Mouse (Mus musculus) intestine, embryonic 15.5 days (tissue): ENCODE measurements around the gene Eef1b2. TPM values are rescaled to one million over a fixed set of nuclear protein-coding genes. Genes with fewer than 3 reads are reported as not detected.

Source experiments
- ATAC-seq: fragments of 200-750 bp; cut with Nextera tagmentation; 2 replicates; pipeline ENCODE4 v1.8.0; 2017; ENCODE audit warnings: moderate TSS enrichment, moderate library complexity
- H3K27ac ChIP-seq: fragments of 300-500 bp; sonication (generic); 2 replicates; pipeline ENCODE4 v1.5.1; 2015; ENCODE audit warnings: mild to moderate bottlenecking, inconsistent platforms
- H3K27me3 ChIP-seq: fragments of 300-500 bp; sonication (generic); replicated peaks from 2 replicates; pipeline ENCODE4 v1.6.1; 2015; ENCODE audit warnings: inconsistent platforms
- H3K36me3 ChIP-seq: fragments of 300-500 bp; sonication (generic); 2 replicates; pipeline ENCODE4 v1.6.1; 2015; ENCODE audit warnings: inconsistent platforms
- H3K4me1 ChIP-seq: fragments of 300-500 bp; sonication (generic); replicated peaks from 2 replicates; pipeline ENCODE4 v1.6.1; 2015; ENCODE audit warnings: inconsistent platforms
- H3K4me2 ChIP-seq: fragments of 300-500 bp; sonication (generic); replicated peaks from 2 replicates; pipeline ENCODE4 v1.6.1; 2015; ENCODE audit warnings: mild to moderate bottlenecking, inconsistent platforms
- H3K4me3 ChIP-seq: fragments of 300-500 bp; sonication (generic); replicated peaks from 2 replicates; pipeline ENCODE4 v1.5.1; 2015; ENCODE audit warnings: inconsistent platforms
- H3K9ac ChIP-seq: fragments of 300-500 bp; sonication (generic); 2 replicates; pipeline ENCODE4 v1.6.1; 2015; ENCODE audit warnings: inconsistent platforms
- H3K9me3 ChIP-seq: fragments of 300-500 bp; sonication (generic); 2 replicates; pipeline ENCODE4 v1.6.1; 2016; ENCODE audit warnings: inconsistent platforms
- WGBS: fragments of 180-500 bp; shearing (Covaris S2); methylation state at CpG from one replicate; pipeline ENCODE4 v1.1.7; 2015; 5-methylcytosine and 5-hydroxymethylcytosine counted together
- polyA plus RNA-seq: library from polyadenylated mRNA; unstranded; fragments of >200 nt; fragmentation: Nextera tagmentation; extraction: Ambion mirVana; gene quantifications from 2 replicates; pipeline ENCODE4 v1.2.1, GENCODE M21; 2015

Gene Eef1b2
- polyA plus RNA-seq, 1 experiment from 2014 or later, result 545 TPM

DNA sequence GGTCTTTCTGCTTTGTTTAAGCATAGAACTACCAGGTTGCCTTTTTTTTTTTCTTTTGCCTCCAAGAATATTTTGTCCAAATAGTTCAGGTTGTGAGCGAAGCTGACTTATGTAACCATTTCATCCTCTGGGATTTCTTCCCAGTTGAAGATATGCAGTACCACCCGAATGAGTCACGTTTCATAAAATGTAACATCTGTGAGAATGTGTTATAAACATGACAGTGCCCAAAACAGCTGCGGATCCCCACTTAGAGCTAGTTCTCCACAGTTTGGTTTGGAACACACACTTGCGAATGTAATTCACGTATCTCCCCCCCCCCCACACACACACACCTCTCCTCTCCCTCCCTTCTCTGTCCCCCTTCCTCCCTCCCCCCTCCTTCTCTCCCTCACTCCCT is 22.8 kb downstream of the Eef1b2 start:
- Histone ChIP-seq H3K4me1 (peaks cover 4% of the 10 kb centered on the region; the same call in 1 of the 2 replicates), H3K27ac (no peak overlapping the region), H3K36me3 (no peaks in the 10 kb centered on the region), H3K4me2 (no peak overlapping the region), H3K9ac (no peak overlapping the region), H3K9me3 (no peaks in the 10 kb centered on the region), H3K4me3 (no peak overlapping the region), H3K27me3 (no peaks in the 10 kb centered on the region)
- 70% methylated on average over 6 of the region's 6 CpGs for WGBS
- no peak for ATAC-seq

GRCm38 (mm10) chr1:63200322-63200721 is 23.7 kb downstream of the Eef1b2 start:
- H3K4me3 ChIP-seq, result no peak overlapping the region
- peaks cover 5% of the 10 kb centered on the region; the same call in 1 of the 2 replicates for H3K4me1 ChIP-seq
- H3K4me2 ChIP-seq, result no peak overlapping the region
- no peak overlapping the region for H3K9ac ChIP-seq
- ATAC-seq, result no peak
- H3K27ac ChIP-seq, result no peak overlapping the region
- H3K36me3 ChIP-seq, result no peaks in the 10 kb centered on the region
- WGBS, result 94% methylated on average over 18 of the region's 18 CpGs
- H3K27me3 ChIP-seq, result no peaks in the 10 kb centered on the region
- H3K9me3 ChIP-seq, result no peaks in the 10 kb centered on the region

GRCm38 (mm10) chr1:63201672-63202071 is 25.0 kb downstream of the Eef1b2 start:
- WGBS, result 70% methylated on average over 1 of the region's 1 CpGs
- Histone ChIP-seq H3K4me3 (no peak overlapping the region), H3K27ac (no peak overlapping the region), H3K4me1 (peaks cover 5% of the 10 kb centered on the region; the same call in 1 of the 2 replicates), H3K4me2 (no peak overlapping the region), H3K9ac (no peak overlapping the region), H3K36me3 (no peaks in the 10 kb centered on the region), H3K9me3 (no peaks in the 10 kb centered on the region), H3K27me3 (no peaks in the 10 kb centered on the region)
- no peak for ATAC-seq

- H3K4me1 ChIP-seq, result peaks cover 5% of the 10 kb centered on the region; the same call in 1 of the 2 replicates
- H3K36me3 ChIP-seq, result no peaks in the 10 kb centered on the region
- no peak for ATAC-seq
- no peak overlapping the region for H3K4me3 ChIP-seq
- 88% methylated on average over 1 of the region's 1 CpGs for WGBS
- H3K9ac ChIP-seq, result no peak overlapping the region
- no peaks in the 10 kb centered on the region for H3K27me3 ChIP-seq
- H3K4me2 ChIP-seq, result no peak overlapping the region
- H3K27ac ChIP-seq, result no peak overlapping the region
- H3K9me3 ChIP-seq, result no peaks in the 10 kb centered on the region
Observed at GRCm38 (mm10) chr1:63203471-63203870, 26.8 kb downstream of the Eef1b2 start.

GRCm38 (mm10) chr1:63203950-63204659 is 27.5 kb downstream of the Eef1b2 start:
- Histone ChIP-seq H3K4me2 (no peak overlapping the region), H3K36me3 (no peaks in the 10 kb centered on the region), H3K27ac (no peak overlapping the region), H3K27me3 (no peaks in the 10 kb centered on the region), H3K9ac (no peak overlapping the region), H3K4me3 (no peak overlapping the region), H3K9me3 (no peaks in the 10 kb centered on the region), H3K4me1 (peaks cover 5% of the 10 kb centered on the region; the same call in 1 of the 2 replicates)
- peak; percentile 55 for ATAC-seq
- WGBS, result 14% methylated on average over 7 of the region's 7 CpGs

DNA sequence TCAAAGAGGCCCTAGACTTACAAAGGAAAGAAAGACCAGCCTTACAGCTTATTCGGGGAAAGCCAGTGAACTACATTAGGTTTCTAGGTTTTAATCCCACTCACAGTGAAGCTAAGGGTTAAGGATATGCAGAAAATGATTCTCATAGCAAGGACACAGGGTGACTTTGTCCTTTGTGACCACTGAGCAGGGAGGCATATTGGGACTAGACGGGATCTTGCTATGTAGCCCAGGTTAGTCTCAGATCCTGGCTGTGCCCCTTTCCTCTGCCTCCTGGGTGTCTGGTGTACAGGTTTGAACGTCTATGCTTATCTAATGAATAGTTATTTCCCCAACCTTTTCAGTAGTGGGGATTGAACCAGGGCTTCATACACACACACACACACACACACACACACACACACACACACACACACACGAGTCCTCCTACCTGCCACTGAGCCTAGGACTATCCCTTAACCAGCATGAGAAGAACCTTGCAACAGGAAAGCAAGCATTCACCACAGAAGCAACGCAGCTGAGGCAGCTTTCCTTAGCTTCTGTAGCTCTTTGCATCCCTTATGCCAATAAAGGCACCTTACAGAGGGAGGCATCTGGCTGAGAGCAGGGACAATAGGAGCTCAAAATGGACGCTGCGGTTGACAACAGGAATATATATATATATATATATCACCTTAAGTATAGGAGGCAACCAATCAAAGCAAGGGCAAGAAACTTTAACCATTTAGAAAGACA is 28.2 kb downstream of the Eef1b2 start:
- Histone ChIP-seq H3K4me3 (no peak overlapping the region), H3K36me3 (no peaks in the 10 kb centered on the region), H3K4me1 (peaks cover 5% of the 10 kb centered on the region; the same call in 1 of the 2 replicates), H3K9ac (no peak overlapping the region), H3K27me3 (no peaks in the 10 kb centered on the region), H3K27ac (no peak overlapping the region), H3K9me3 (no peaks in the 10 kb centered on the region), H3K4me2 (no peak overlapping the region)
- no peak for ATAC-seq
- WGBS, result 37% methylated on average over 7 of the region's 7 CpGs

DNA sequence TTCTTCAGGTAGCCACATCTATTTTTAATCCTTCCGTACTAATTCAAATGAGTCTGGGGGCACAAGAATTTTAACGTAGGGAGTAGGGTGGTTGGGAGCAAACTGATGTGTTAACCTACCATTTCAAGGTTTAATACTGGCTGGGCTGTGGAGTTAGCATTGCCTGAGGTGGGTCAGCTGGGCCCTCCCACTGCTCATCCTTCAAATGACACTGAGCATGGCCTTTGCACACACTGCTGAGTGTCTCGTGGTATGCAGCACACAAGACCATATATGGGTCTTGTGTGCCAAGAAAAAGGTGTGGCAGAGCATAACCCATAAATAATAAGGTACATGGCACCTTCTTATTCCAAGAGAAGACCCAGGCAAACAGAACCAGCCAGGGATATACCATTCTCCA is 31.0 kb downstream of the Eef1b2 start:
- H3K27me3 ChIP-seq, result no peaks in the 10 kb centered on the region
- no peak overlapping the region for H3K9ac ChIP-seq
- H3K4me2 ChIP-seq, result no peak overlapping the region
- H3K27ac ChIP-seq, result no peak overlapping the region
- peaks cover 5% of the 10 kb centered on the region; the same call in 1 of the 2 replicates for H3K4me1 ChIP-seq
- H3K9me3 ChIP-seq, result no peaks in the 10 kb centered on the region
- no peak overlapping the region for H3K4me3 ChIP-seq
- ATAC-seq, result no peak
- no peaks in the 10 kb centered on the region for H3K36me3 ChIP-seq
- 83% methylated on average over 3 of the region's 3 CpGs for WGBS

DNA sequence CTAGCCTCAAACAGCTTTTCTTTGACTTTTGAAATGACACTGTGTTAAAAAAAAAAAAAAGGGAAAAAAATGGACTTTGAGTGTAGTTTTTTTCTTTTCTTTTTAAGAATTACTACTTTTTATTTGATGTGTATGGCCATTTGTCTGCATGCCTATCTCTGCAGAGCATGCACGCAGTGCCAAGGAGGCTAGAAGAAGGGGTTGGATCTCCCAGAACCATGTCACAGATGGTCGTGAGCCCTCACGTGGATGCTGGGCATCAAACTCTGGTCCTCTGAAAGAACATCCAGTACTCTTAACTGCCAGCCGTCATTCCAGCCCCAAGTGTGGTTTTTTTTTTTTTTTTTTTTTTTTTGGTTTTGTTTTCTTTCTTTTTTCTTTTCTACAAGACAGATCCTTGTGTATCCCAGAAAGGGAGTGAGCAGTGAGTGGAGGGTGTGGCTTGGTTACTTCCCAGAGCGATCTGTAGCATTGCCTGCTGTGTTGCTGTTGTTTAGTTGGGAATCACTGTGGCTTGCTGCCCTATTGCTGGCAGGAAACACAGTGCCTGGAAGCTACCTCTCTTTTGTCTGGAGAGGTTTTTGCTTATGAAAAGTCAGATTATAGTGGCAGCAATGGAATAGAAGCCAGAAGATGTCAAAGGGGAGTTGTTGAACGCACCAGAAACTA is 33.4 kb downstream of the Eef1b2 start:
- 38% methylated on average over 6 of the region's 6 CpGs for WGBS
- Histone ChIP-seq H3K9ac (no peak overlapping the region), H3K9me3 (no peaks in the 10 kb centered on the region), H3K4me2 (no peak overlapping the region), H3K4me1 (no peaks in the 10 kb centered on the region), H3K4me3 (no peak overlapping the region), H3K27me3 (no peaks in the 10 kb centered on the region), H3K27ac (no peak overlapping the region), H3K36me3 (no peaks in the 10 kb centered on the region)
- no peak for ATAC-seq

DNA sequence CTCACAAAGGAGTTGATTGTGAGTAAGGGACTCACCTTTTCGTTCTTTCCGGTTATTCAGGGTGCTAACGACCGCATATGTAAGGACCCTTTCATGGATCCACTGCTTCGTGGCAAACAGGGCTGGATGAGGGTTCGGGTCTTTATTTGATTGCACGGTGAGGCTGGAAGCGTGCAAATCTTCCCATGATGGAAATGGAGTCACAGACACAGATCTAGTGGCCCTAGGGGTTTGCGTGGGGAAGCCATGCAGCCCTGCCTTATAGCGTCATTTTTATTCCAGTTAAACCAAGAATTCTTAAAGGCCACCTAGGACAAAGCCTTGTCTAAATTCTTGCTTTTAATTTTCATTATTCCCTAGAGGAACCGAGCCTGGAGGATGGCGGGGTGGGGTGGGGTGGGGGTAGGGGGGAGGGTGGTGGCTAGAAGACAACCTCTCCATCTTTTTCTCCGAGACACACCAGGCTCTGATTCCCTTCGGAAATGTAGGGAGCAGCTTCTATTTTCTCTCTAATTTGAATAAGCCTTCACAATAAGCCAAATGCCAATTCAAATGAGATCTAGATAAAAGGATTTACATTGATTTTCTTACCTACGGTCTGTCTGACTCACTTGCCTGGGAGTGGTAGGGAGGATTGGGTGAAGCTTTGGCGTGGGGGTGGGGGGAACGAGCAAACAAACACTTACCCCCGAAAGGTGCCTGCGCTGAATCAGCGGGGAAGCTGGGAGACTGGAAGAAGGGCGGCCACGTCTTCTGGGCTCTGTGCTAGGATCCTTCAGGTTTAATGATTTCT is 37.0 kb downstream of the Eef1b2 start:
- H3K4me3 ChIP-seq, result no peak overlapping the region
- ATAC-seq, result no peak
- H3K27me3 ChIP-seq, result no peaks in the 10 kb centered on the region
- no peaks in the 10 kb centered on the region for H3K4me1 ChIP-seq
- H3K36me3 ChIP-seq, result no peaks in the 10 kb centered on the region
- H3K27ac ChIP-seq, result no peak overlapping the region
- no peak overlapping the region for H3K9ac ChIP-seq
- WGBS, result 27% methylated on average over 22 of the region's 22 CpGs
- no peaks in the 10 kb centered on the region for H3K9me3 ChIP-seq
- H3K4me2 ChIP-seq, result peak overlapping the region; percentile 42

DNA sequence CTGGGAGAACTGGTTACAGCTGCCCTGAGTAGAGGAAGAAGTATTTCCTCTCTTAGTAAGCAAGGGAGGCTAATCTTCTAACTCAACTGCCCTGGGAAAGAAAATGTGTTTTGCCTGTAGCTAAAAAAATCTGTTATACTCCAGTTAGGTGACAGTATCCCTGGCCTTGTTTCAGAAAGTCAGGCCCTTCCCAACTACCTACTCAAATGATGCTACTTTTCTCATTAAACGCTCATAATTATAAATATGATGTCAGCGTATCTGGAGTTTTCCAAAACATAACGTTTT is 37.6 kb downstream of the Eef1b2 start, which contains the start of gene Gpr1:
Gpr1 (minus strand) TSS at position 273 of the 288 bp plus-strand sequence.
- Histone ChIP-seq H3K36me3 (no peaks in the 10 kb centered on the region), H3K4me1 (no peaks in the 10 kb centered on the region), H3K9ac (no peak within 1 kb of the TSS), H3K4me3 (no peak within 1 kb of the TSS), H3K27me3 (no peaks in the 10 kb centered on the region), H3K9me3 (no peaks in the 10 kb centered on the region), H3K4me2 (peak within 1 kb of the TSS; percentile 42), H3K27ac (no peak within 1 kb of the TSS)
- no peak for ATAC-seq
- 33% methylated on average over 3 of the region's 3 CpGs for WGBS

DNA sequence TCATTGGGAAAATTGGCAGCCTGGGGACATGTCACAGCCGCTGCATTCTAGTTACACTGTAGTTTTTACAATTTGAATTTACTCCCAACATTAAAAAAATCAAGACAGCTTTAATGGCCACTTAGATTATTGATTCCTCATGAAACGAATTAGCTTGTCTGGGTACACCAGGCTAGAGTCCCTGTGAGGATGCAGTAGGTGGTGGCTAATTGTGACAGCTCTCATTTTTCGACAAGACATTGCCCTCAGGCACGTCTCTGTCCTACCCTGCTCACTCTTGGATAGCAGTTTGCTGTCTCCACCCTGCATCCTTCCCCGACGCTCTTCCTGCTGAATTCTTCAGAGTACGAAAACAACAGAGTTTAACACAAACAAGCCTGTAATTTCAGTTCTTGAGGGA is 38.0 kb downstream of the Eef1b2 start:
- no peak overlapping the region for H3K9ac ChIP-seq
- no peaks in the 10 kb centered on the region for H3K27me3 ChIP-seq
- H3K4me2 ChIP-seq, result no peak overlapping the region
- H3K36me3 ChIP-seq, result no peaks in the 10 kb centered on the region
- no peak overlapping the region for H3K27ac ChIP-seq
- ATAC-seq, result no peak
- H3K4me3 ChIP-seq, result no peak overlapping the region
- H3K9me3 ChIP-seq, result no peaks in the 10 kb centered on the region
- no peaks in the 10 kb centered on the region for H3K4me1 ChIP-seq
- 51% methylated on average over 7 of the region's 7 CpGs for WGBS

GRCm38 (mm10) chr1:63219277-63219676 is 42.7 kb downstream of the Eef1b2 start:
- ATAC-seq, result no peak
- H3K27ac ChIP-seq, result no peak overlapping the region
- H3K4me2 ChIP-seq, result no peak overlapping the region
- no peaks in the 10 kb centered on the region for H3K9me3 ChIP-seq
- no peak overlapping the region for H3K9ac ChIP-seq
- no peaks in the 10 kb centered on the region for H3K4me1 ChIP-seq
- H3K27me3 ChIP-seq, result no peaks in the 10 kb centered on the region
- no peaks in the 10 kb centered on the region for H3K36me3 ChIP-seq
- WGBS, result 94% methylated on average over 4 of the region's 4 CpGs
- H3K4me3 ChIP-seq, result no peak overlapping the region
